Comparison of ENCODE assay signal across 1 mouse cellular context in the genomic region with DNA sequence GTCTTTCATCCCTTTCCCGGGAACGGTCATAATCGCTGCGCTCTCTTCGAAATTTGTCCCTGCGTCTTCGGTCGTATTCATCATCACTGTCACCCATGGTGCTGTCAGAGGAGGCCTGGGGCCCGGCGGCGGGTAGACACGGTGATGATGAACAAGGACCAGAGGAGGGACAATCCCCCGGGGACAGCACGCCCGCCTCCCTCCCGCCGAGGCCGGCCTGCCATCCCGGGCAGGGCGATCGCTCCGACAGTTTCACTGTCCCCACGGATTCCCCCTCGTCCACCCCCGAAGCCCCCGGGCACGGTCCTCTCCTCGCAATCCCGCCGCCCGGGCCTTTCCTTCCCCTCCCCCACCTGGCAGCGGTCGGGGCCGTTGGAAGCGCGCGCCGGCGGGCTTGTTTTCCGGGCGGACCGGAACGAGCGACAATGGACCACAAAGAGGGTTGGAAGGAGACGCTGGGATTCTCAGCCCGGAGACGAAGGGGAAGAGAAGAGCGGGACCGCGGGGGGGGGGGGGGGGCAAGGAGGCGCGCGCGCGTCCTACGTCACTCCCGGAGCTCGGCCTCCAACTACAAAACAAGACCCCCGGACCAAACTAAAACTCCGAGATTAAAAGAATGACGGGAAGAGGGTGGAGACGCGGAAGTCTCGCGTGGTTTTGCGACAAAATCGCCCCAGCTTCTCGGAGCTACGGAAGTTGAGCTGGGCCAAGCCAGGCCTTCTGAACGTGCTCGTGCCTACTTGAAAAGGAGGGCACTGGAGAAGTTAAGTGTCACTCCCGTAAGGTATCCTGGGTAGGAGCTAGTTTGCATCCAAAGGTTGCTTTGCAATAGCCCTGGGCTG.
TF ChIP-seq lines count a peak whose summit lies in the region.

A gene (minus strand): TSS at position 604 of the 842 bp plus-strand sequence.

TF ChIP-seq in CH12.LX, 34 proteins besides CTCF, POLR2A, EP300 and RAD21 (continued from another document):
- TF ChIP-seq ZNF384 (IDR thresholded peaks at IDR 0.05; ENCODE audit: low read depth, low read length) (no peak), USF1 (IDR thresholded peaks at IDR 0.05; ENCODE audit: low read depth, low read length) (no peak), E2F4 (IDR thresholded peaks at IDR 0.05; ENCODE audit: insufficient replicate concordance, low read depth, low read length) (0 out of 2 replicates have a peak, but pooled peaks have one; percentile 5), ELF1 (IDR thresholded peaks at IDR 0.05; ENCODE audit: low read depth, low read length) (peak; percentile 88), TBP (conservative IDR thresholded peaks at IDR 0.05; ENCODE audit: low read depth, low read length) (peak; percentile 86), POLR2AphosphoS2 (IDR thresholded peaks at IDR 0.05; ENCODE audit: low read depth, low read length) (peak; percentile 83), GABPA (IDR thresholded peaks at IDR 0.05; ENCODE audit: insufficient replicate concordance, low read depth, low read length) (no peak), PAX5 (IDR thresholded peaks at IDR 0.05; ENCODE audit: low read length) (no peak), BHLHE40 (IDR thresholded peaks at IDR 0.05; ENCODE audit: low read depth, low read length) (peak; percentile 91), MAZ (IDR thresholded peaks at IDR 0.05; ENCODE audit: low read depth, low read length) (peak; percentile 76), SIN3A (IDR thresholded peaks at IDR 0.05; ENCODE audit: low read length) (peak; percentile 45; the same call in 1 of the 2 replicates), IRF4 (IDR thresholded peaks at IDR 0.05; ENCODE audit: low read depth, low read length) (no peak), HCFC1 (IDR thresholded peaks at IDR 0.05; ENCODE audit: low read depth, low read length) (peak; percentile 84), TCF12 (IDR thresholded peaks at IDR 0.05; ENCODE audit: low read depth, low read length) (peak; percentile 70), JUN (IDR thresholded peaks at IDR 0.05; ENCODE audit: insufficient read depth, low read depth, low read length) (no peak), MYC (IDR thresholded peaks at IDR 0.05; ENCODE audit: low read depth, low read length) (peak; percentile 94), USF2 (conservative IDR thresholded peaks at IDR 0.05; ENCODE audit: low read depth, low read length) (no peak), MEF2A (IDR thresholded peaks at IDR 0.05; ENCODE audit: borderline replicate concordance, low read depth, low read length) (no peak; the same call in 1 of the 2 replicates), MAFK (IDR thresholded peaks at IDR 0.05; ENCODE audit: insufficient replicate concordance, low read length) (no peak)
